Mouse (Mus musculus) cortical plate, adult 2 months (tissue): ENCODE data around the gene Sorbs1.

Experiments used
- CTCF ChIP-seq: fragments of 200-500 bp; IDR thresholded peaks from 2 replicates; pipeline ENCODE4 v1.5.1; 2011; ENCODE audit warnings: mild to moderate bottlenecking, control low read depth, low read length; ENCODE audit not compliant: insufficient read depth; ENCODE audit errors: extremely low read depth
- POLR2A ChIP-seq: fragments of 200-500 bp; IDR thresholded peaks from 2 replicates; pipeline ENCODE4 v1.6.1; 2011; ENCODE audit warnings: mild to moderate bottlenecking, low read length, control low read depth; ENCODE audit not compliant: insufficient read depth; ENCODE audit errors: extremely low read depth

- no peak for TF ChIP-seq CTCF
- no peak for TF ChIP-seq POLR2A
Observed at GRCm38 (mm10) chr19:40401213-40401612, 112.4 kb downstream of the Sorbs1 start.
